In genomic region chr5:140508686-140509085, GRCm38 (mm10) we compare ENCODE assay signal across 8 mouse cellular contexts. TPM values are rescaled to one million over a fixed set of nuclear protein-coding genes. Genes with fewer than 3 reads are reported as not detected.
DNase-seq lines count a peak whose midpoint lies in the region; ATAC-seq and TF ChIP-seq lines count a peak whose summit lies in the region.

No protein-coding gene starts in this region.

- ATAC-seq in kidney, embryonic 16.5 days (ENCODE audit: low FRiP score, low TSS enrichment): no peak
- ATAC-seq in monocyte, adult 5-6 weeks (replicated peaks; ENCODE audit: insufficient number of reproducible peaks, low FRiP score, low TSS enrichment, poor library complexity, severe bottlenecking): peak; percentile 46

- peak; percentile 12 for DNase-seq in kidney, adult 2 months
- peak; percentile 56 for DNase-seq in embryo, embryonic 11 days
- DNase-seq in kidney, postnatal 4 days: peak; percentile 45 to 62
- DNase-seq in left cerebral cortex, postnatal 4 days: no peak
- no peak for DNase-seq in frontal cortex, adult 2 months (ENCODE audit: extremely low spot score in 1 of 2, low spot score in 1 of 2)
- DNase-seq in left cerebral cortex, adult 18-20 months (ENCODE audit: low spot score in 2 of 2): no peak

- no peak for TF ChIP-seq CTCF in kidney, adult 2 months (conservative IDR thresholded peaks at IDR 0.05; ENCODE audit: insufficient read depth, insufficient read length, low read depth, low read length)

- no peak for TF ChIP-seq POLR2A in kidney, adult 2 months (IDR thresholded peaks at IDR 0.05; ENCODE audit: low read depth, low read length)

- H3K27me3 ChIP-seq in kidney, adult 2 months (replicated peaks; ENCODE audit: control insufficient read depth, insufficient read depth, low read length): no peaks in the 10 kb centered on the region
- H3K27me3 ChIP-seq in kidney, embryonic 16.5 days (ENCODE audit: insufficient read depth, low read length): no peaks in the 10 kb centered on the region

- H3K9me3 ChIP-seq in kidney, embryonic 16.5 days (ENCODE audit: low read length): no peaks in the 10 kb centered on the region

- no peak overlapping the region for H3K4me3 ChIP-seq in kidney, adult 2 months (ENCODE audit: insufficient read depth, low read depth, low read length)
- H3K4me3 ChIP-seq in kidney, embryonic 16.5 days (ENCODE audit: low read length): no peak overlapping the region

- no peaks in the 10 kb centered on the region for H3K36me3 ChIP-seq in kidney, adult 2 months (ENCODE audit: control insufficient read depth, insufficient read depth, low read length)
- no peaks in the 10 kb centered on the region for H3K36me3 ChIP-seq in kidney, embryonic 16.5 days (ENCODE audit: insufficient read depth, low read length)

- no peak overlapping the region for H3K27ac ChIP-seq in kidney, adult 2 months (ENCODE audit: insufficient read depth, low read depth, low read length)
- no peak overlapping the region for H3K27ac ChIP-seq in kidney, embryonic 16.5 days (ENCODE audit: low read length)

- no peak overlapping the region for H3K4me2 ChIP-seq in kidney, embryonic 16.5 days (replicated peaks; ENCODE audit: low read depth, low read length)

- H3K4me1 ChIP-seq in kidney, adult 2 months (ENCODE audit: control insufficient read depth, insufficient read depth, low read length): no peaks in the 10 kb centered on the region
- H3K4me1 ChIP-seq in kidney, embryonic 16.5 days (ENCODE audit: insufficient read depth, low read length): peaks cover 48% of the 10 kb centered on the region

- 56% methylated on average over 8 of the region's 8 CpGs for whole genome bisulfite sequencing in kidney, adult 2 months
- 30% methylated on average over 8 of the region's 8 CpGs for WGBS in kidney, embryonic 16.5 days

- intact Hi-C loops in left cerebral cortex, postnatal 4 days (cut with DNase I): no loop called here

- H3K9ac ChIP-seq in kidney, embryonic 16.5 days (replicated peaks; ENCODE audit: low read length): no peak overlapping the region; the same call in 1 of the 2 replicates

RNA-seq across cellular contexts. Expression of gene Chst12, which starts 3.3 kb away (rescaled TPM):
- 6.7 and 8.3 TPM in 2 replicates for polyA plus RNA-seq in kidney, adult 2 months (2012; rRNA removed)
- polyA plus RNA-seq in kidney, embryonic 16.5 days (2015; fragmentation: Nextera tagmentation; extraction: Ambion mirVana): 24.1 and 25.7 TPM in 2 replicates
- total RNA-seq in monocyte, adult 5-6 weeks (2017): 30.8 to 35.1 TPM (median 32.4 TPM) in 3 replicates
- total RNA-seq in left cerebral cortex, postnatal 4 days (2021): 10 to 100 TPM; 19.7 to 20.9 TPM
- polyA plus RNA-seq in frontal cortex, adult 2 months (2012; rRNA removed): 18.8 and 22.0 TPM in 2 replicates
- total RNA-seq in left cerebral cortex, adult 18-20 months (2021): 10 to 100 TPM; 16.2 to 17.4 TPM

RNA-seq across cellular contexts. Expression of gene Grifin, which starts 56.2 kb away (rescaled TPM):
- not detected in 2 replicates for polyA plus RNA-seq in kidney, adult 2 months (2012; rRNA removed)
- polyA plus RNA-seq in kidney, embryonic 16.5 days (2015; fragmentation: Nextera tagmentation; extraction: Ambion mirVana): 0.27 TPM in 1 of 2 replicates, not detected in the other
- not detected in 3 replicates for total RNA-seq in monocyte, adult 5-6 weeks (2017)
- not detected for total RNA-seq in left cerebral cortex, postnatal 4 days (2021)
- 0.21 and 0.34 TPM in 2 replicates for polyA plus RNA-seq in frontal cortex, adult 2 months (2012; rRNA removed)
- not detected for total RNA-seq in left cerebral cortex, adult 18-20 months (2021)

Comparison
In these comparisons a context has a peak if more than half of its experiments do, and no peak if none do; other contexts are left out.
1. DNase-seq: peak in kidney, adult 2 months (single experiment), embryo, embryonic 11 days (single experiment) and kidney, postnatal 4 days (2 of 2); none in left cerebral cortex, postnatal 4 days (single experiment), frontal cortex, adult 2 months (0 of 2) and left cerebral cortex, adult 18-20 months (0 of 2).